Mouse (Mus musculus): ENCODE measurements at regions not wholly inside any gene's neighbourhood (a gene's known extent, or its start where the extent isn't known, plus 50 kb on each side); places are given as distances from the start of the nearest gene placed in this dataset.

DNA sequence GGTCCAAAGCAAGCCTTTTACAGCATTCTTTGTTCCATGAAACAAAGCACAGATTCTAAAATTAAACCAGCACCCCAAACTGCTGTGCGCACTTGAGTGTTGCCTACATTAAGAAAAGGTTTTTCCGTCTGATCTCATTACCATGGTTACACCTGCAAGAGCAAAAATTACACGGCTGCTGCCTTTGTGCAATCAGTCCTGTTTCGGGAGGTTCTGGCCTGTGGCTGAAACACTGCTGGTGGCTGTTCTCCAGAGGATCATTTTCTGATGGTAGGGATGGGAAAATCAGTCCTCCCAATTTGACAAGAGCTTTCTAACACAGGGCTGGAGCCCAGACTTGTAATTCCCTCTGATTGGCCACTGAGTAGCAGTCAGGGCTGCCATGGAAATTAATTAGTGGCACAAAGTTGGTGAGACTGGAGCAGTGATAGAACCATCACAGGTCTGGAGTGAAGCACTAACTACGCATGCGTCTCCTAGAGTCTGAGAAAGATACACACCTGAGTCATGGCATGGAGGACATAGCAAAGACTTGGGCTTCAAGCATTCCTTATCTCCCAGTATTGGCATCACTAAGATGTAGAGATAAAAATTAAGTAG is 114.8 kb upstream of the Fam49a start:
- no peak for DNase-seq (ENCODE audit: low spot score in 2 of 2)

GRCm38 (mm10) chr12:12147847-12148246 is 114.1 kb upstream of the Fam49a start:
- DNase-seq (ENCODE audit: low spot score in 2 of 2) = no peak

- no peak for DNase-seq (ENCODE audit: low spot score in 2 of 2)
Measured at GRCm38 (mm10) chr12:12148659-12149399, 113.1 kb upstream of the Fam49a start.

- no peak for DNase-seq (ENCODE audit: low spot score in 2 of 2)
Measured at GRCm38 (mm10) chr12:12164411-12164810, 97.5 kb upstream of the Fam49a start.

GRCm38 (mm10) chr12:12170581-12170980 is 91.4 kb upstream of the Fam49a start:
- DNase-seq (ENCODE audit: low spot score in 2 of 2) = no peak

DNA sequence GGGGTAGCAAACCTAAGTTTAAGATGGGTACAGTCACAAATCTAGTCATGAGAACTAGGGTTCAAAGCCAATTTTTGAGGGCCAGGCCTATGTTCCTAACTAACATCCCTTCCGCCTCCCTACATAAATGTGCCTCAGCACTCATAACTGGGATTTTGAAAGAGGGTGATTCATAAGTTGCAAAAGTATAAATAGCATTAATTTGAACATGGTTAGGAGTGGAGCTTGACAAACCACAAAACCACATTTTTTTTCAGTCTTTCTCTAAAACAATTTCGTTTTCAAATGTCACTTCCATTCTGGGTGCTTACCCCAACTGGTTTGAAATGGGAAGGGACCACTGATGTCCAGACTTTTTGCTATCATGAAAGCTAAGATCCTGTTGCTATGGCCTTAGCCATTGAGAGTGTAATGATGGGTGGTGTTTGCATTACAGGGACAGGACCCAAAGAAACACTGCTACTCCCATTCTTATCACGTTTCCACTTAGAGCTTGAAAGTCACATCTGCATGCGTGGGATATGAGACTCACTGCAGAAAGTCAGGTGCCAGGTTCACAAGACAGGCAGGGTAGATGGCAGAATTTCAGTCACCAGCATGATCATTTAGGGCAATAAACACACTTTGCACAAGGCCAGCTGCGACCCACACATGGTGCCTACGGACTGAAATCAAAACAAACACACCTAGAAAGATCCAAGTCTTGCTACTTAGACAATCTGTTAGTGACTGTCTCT is 89.7 kb upstream of the Fam49a start:
- no peak for DNase-seq (ENCODE audit: low spot score in 2 of 2)

- DNase-seq (ENCODE audit: low spot score in 2 of 2) = peak; percentile 66 to 74
Measured at GRCm38 (mm10) chr12:12176331-12177263, 85.3 kb upstream of the Fam49a start.

- DNase-seq (ENCODE audit: low spot score in 2 of 2) = no peak
Measured at GRCm38 (mm10) chr12:12177264-12178043, 84.5 kb upstream of the Fam49a start.

DNA sequence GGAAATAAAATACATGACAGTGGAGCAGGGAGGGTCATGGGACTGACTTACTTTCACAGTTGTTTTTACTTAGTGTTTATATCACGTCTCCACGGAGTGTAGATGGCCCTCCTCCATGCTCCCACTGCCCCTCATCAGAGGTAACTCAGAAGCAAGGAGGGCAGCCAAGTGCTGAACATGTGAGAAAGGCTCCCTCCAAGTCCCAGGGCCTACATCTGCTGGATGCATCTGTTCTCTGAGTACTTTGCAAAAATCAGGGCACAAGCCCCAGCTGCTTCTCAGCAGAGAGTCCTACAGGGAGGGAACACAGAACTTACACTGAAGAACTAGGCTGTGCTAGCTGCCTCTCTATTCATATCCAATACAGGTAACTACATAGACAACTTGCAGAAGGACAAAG is 83.5 kb upstream of the Fam49a start:
- peak; percentile 39 to 52 for DNase-seq (ENCODE audit: low spot score in 2 of 2)

GRCm38 (mm10) chr12:12179292-12179865 is 82.6 kb upstream of the Fam49a start:
- DNase-seq (ENCODE audit: low spot score in 2 of 2) = no peak

DNA sequence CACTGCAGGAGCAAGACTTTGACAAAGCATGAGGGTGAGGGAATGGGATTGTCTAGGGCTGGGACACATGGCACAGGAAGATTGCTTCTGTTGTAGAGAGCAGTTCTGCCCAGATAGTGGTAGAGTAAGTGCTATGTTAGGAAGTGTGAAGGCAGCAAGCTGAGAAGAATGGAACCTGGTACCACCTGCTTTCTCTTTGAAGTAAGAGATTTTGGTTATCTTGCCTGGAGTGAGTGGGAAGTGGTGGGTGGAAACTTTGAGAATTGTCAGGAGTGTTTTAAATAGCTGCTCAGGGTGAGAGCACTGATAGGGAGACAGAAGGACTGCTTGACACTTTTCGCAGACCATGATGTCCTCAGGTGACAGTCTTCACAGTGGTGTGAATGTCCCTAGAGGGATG is 81.0 kb upstream of the Fam49a start:
- DNase-seq (ENCODE audit: low spot score in 2 of 2) = no peak

- no peak for DNase-seq (ENCODE audit: low spot score in 2 of 2)
Measured at GRCm38 (mm10) chr12:12181686-12182085, 80.3 kb upstream of the Fam49a start.

- no peak for DNase-seq (ENCODE audit: low spot score in 2 of 2)
Measured at GRCm38 (mm10) chr12:12186353-12186752, 75.6 kb upstream of the Fam49a start.

GRCm38 (mm10) chr12:12195066-12195465 is 66.9 kb upstream of the Fam49a start:
- DNase-seq (ENCODE audit: low spot score in 2 of 2) = no peak

DNA sequence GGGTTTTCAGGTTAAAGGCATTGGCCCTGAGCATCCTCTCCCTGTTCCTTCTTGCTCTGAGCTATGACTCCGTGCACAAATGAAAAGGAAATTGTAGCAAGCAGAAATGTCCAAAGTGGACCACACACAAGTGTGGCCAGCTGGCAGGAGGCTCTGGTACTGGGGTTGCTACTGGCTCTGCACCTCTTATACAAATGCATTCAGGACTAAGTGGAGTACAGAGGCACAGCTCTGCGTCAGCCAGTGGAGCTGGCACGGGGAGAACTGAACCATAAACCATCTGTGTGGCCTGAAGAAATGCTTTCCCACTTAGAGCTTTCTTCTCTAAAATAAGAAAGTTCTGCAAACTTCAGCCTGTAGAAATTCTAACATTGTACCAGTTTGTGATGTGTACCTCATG is 65.3 kb upstream of the Fam49a start:
- no peak for DNase-seq (ENCODE audit: low spot score in 2 of 2)

DNA sequence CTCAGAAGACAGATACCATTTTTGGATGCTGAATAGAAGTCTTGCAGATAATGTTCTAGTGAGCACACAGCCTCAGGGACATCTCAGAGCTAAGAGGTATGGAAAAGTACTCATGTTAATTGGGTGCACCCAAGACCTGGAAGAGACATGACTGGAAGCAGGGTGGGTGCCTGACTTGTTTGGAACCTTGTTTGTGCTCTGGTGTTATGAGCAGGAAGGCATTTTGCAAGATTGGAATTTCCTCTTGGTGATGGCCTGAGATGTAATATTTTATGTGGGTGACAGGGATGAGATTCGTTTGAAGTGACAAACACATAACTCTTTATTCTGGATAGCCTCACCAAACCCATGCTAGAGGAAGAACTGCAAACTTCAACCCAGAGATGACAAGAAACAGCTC is 53.7 kb upstream of the Fam49a start:
- no peak for DNase-seq (ENCODE audit: low spot score in 2 of 2)
